Comparison of ENCODE assay signal across 1 mouse cellular context in genomic region chr11:70432048-70432894, GRCm38 (mm10).
A peak's percentile ranks its signal among the peaks of the same experiment; 100 is the strongest.
TF ChIP-seq lines count a peak whose summit lies in the region.

Gene Arrb2, plus strand, starts transcription at chr11:70432635.

TF ChIP-seq in CH12.LX, 34 proteins besides CTCF, POLR2A, EP300 and RAD21 (continued from another document):
- TF ChIP-seq JUND (conservative IDR thresholded peaks at IDR 0.05; ENCODE audit: low read depth, low read length) (peak; percentile 43; the same call in 1 of the 2 replicates), MAZ (IDR thresholded peaks at IDR 0.05; ENCODE audit: low read depth, low read length) (peak; percentile 80), MXI1 (IDR thresholded peaks at IDR 0.05; ENCODE audit: low read depth, low read length) (peak; percentile 98), ZC3H11A (IDR thresholded peaks at IDR 0.05; ENCODE audit: low read depth, low read length) (peak; percentile 55; the same call in 1 of the 2 replicates), ZKSCAN1 (IDR thresholded peaks at IDR 0.05; ENCODE audit: borderline replicate concordance, low read depth, low read length) (peak; percentile 25; the same call in 1 of the 2 replicates), POLR2AphosphoS2 (IDR thresholded peaks at IDR 0.05; ENCODE audit: low read depth, low read length) (no peak), ZNF384 (IDR thresholded peaks at IDR 0.05; ENCODE audit: low read depth, low read length) (peak; percentile 100), MEF2A (IDR thresholded peaks at IDR 0.05; ENCODE audit: borderline replicate concordance, low read depth, low read length) (no peak; the same call in 1 of the 2 replicates), TBP (conservative IDR thresholded peaks at IDR 0.05; ENCODE audit: low read depth, low read length) (no peak), JUN (IDR thresholded peaks at IDR 0.05; ENCODE audit: insufficient read depth, low read depth, low read length) (peak; percentile 35; the same call in 1 of the 2 replicates), CHD1 (IDR thresholded peaks at IDR 0.05; ENCODE audit: low read depth, low read length) (no peak), ZMIZ1 (IDR thresholded peaks at IDR 0.05; ENCODE audit: low read depth, low read length) (peak; percentile 71; the same call in 1 of the 2 replicates)
